Mouse (Mus musculus) cerebellum, adult 11 months (tissue): ENCODE measurements around the gene 2310046K23Rik.
"Not testable (repeated sequence)": the region's sequence is repeated elsewhere in the genome, so short reads cannot be mapped to it uniquely, and the experiment has no call there.

Source experiments
- DNase-seq: peaks from one replicate; pipeline ENCODE4 v3.0.0; 2022

Gene 2310046K23Rik

DNA sequence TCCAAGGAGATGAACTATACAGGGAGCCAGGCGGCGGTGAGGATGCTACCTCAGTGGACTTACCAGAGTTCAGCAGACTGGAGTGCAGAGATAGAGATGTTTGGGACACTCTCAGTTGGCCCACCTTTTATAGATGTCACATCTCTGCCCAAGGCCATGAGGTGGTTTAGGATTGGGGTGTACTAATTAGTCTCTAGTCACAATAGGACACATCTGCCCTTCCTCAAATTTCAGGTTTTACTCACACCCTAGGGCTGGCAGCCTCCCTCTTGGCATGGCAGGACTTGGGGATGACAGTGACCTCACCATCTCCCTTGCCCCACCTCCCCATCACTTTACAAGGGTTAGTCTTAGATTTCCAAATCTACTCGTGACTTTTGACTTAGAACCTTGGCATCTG, at the start of gene 2310046K23Rik:
TSS of gene 2310046K23Rik (minus strand) at position 101 of the 400 bp plus-strand sequence.
- DNase-seq = no peak

GRCm38 (mm10) chr3:92583164-92583826, 49.0 kb upstream of the 2310046K23Rik start:
- no peak for DNase-seq

- DNase-seq = no peak
Observed at GRCm38 (mm10) chr3:92579508-92579907, 45.2 kb upstream of the 2310046K23Rik start.

- no peak for DNase-seq
Observed at GRCm38 (mm10) chr3:92578652-92579413, 44.5 kb upstream of the 2310046K23Rik start.

DNA sequence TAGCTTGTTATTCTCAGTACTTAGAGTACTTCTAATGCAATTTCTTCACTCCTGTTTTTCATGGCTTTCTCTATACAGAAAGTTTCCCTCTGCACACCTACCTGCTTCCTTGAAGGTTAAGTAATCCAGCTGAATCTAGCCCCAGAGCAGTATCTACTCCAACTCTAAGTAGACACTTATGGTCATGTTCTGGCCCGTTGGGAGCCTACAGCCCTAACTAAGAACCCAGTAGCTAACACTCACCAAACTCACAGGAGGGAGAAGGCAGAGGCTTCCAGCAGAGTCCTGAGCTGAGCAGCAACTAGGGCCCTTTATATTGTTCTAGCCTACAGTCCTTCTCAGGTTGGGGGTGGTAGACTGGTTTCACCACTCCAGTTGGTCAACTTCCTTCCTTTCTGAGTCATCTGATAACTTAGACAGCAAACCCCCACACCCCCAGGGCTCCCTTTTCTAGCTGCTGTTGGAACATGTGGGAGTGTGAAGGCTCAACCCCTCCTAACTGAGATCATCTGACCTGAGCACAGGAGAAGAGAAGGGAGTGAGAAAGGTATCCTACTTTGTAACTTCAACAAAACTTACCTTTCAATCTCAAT, 39.2 kb upstream of the 2310046K23Rik start, which contains the start of gene Ivl:
TSS of gene Ivl (minus strand) at position 287 of the 593 bp plus-strand sequence.
- no peak for DNase-seq

DNA sequence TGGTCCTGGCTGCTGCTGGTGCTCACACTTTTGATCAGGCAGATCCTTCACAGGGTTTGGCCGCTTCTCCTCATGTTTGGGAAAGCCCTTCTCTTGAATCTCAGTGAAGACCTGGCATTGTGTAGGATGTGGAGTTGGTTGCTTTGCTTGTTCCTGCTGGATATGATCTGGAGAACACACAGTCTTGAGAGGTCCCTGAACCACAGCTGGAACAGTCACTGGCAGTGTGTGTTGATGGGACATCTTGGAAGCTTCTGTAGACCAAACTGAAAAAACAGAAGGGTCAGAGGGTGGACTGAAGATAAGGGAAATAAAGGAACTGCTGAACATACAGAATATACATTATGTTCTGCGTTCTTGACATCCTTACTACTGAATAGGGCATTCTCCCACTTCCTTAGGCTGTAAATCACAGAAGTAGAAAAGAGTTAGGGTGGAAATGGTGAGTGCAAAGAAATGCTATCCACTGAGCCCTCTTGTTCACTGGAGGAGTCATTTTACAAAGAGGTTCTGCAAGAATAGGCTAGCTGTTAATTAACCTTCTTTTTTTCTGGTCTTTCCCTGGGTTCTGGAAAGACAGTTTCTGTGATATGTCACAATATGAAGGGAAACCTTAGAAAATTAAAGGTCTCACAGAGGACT, 38.3 kb upstream of the 2310046K23Rik start:
- no peak for DNase-seq

GRCm38 (mm10) chr3:92568752-92569151, 34.4 kb upstream of the 2310046K23Rik start:
- DNase-seq = no peak

DNA sequence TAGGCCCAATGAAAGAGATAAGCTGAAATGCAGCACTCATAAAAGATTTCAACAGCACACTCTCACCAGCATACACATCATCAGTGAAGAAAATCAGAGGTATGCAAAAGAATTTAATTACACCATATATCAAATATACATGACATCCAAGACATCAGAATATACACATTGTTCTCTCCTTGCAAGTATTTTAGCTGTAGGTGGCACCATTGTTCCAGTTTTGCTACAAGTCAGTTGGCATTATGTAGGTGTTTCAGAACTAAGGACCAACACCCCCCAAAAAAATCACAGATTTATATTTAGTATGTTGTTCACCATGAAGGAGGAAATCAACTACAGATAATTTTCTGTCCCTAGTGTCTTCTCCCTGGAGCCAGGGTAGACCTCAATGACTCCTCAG, 31.1 kb upstream of the 2310046K23Rik start:
- DNase-seq = no peak

DNA sequence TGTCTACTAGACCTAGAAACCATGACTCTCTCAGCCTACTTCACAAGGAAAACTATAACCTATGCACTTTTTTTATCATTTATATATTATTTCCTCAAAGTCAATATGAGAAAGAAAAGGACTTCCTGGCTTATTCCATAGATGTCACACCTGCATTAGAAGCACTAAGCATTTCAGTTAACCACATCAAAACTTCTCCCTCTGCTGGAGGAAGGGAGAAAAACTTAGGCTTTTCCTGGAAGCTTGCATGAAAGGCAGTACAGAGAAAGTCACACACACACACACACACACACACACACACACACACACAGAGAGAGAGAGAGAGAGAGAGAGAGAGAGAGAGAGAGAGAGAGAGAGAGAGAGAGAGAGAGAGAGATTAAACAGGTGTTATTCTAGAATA, 22.0 kb downstream of the 2310046K23Rik start:
- DNase-seq = no peak

DNA sequence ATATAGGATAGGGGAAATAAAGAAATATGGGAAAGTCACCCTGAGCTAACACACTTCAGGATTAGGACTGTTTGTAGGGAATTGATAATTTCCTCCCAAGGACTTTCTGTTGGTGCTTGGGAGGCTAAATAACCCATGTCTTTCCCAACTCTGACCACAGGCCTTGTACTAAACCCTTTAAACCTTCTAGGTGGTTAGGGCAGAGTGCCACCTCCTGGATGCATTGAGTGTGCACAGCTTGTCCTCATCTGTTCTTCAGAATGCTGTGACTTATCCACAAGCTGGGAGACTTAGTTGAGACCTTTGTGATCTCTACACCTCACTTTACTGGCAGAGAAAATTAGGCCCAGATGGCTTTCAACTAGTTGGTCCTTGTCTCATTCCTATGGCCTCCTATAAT, 23.5 kb downstream of the 2310046K23Rik start:
- DNase-seq = no peak

DNA sequence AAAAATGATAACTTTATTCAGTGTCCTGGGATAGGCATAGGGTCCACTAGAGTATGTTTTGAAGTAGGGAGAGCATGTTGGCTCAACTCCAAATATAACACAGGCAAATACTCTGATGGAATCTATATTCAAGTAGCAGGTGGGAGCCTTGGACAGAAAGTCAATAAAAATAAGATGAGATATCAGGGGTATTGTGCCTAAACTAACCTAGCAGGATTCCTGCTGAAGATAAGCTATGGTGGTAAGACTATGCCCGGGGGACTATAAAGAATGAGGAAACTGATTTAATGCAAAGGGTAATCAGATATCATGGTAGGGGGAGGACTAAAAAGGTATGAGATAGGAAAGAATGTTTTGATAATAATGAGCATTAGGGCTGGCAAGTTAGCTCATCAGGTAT, 26.1 kb downstream of the 2310046K23Rik start:
- DNase-seq = no peak

GRCm38 (mm10) chr3:92503528-92503927, 30.8 kb downstream of the 2310046K23Rik start:
- DNase-seq = no peak

DNA sequence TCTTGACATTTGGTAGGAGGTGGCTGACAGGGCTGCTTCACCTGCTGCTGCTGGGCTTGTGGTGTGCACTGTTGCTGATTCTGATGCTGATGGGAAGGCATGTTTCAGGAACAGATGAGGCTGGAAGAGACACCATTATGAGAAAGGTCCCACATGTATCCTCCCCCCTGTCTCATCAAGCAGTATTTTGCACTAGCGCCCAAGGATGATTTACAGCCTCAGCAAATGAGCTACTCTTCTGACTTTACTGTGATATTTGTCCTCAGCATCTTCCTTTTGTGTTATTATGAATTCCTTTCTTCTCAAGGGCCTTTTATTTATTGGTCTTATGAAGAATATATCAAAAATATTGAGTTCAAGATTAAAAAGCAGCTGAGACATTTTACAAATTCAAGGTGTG, 33.9 kb downstream of the 2310046K23Rik start, which contains the start of gene Sprr4:
TSS of gene Sprr4 (minus strand) at position 101 of the 400 bp plus-strand sequence.
- DNase-seq = no peak

DNA sequence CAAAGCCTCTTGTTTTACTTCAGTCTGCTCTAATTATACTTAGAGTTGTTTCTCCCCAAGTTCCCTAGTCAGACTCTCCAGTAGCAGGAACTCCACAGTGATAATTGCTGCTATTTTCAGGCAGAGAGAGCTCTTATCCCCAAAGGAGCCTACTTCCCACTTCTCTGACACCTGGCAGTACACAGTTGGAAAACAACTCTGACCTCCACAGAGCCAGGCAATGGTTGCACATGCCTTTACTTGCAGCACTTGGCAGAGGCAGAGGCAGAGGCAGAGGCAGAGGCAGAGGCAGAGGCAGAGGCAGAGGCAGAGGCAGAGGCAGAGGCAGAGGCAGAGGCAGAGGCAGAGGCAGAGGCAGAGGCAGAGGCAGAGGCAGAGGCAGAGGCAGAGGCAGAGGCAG, 44.0 kb downstream of the 2310046K23Rik start:
- DNase-seq = not testable (repeated sequence)

- no peak for DNase-seq
Observed at GRCm38 (mm10) chr3:92486307-92486706, 48.0 kb downstream of the 2310046K23Rik start.

- no peak for DNase-seq
Observed at GRCm38 (mm10) chr3:92485863-92486262, 48.4 kb downstream of the 2310046K23Rik start, which contains the start of gene Sprr1a. Sprr1a (minus strand) TSS chr3:92485895.
